Mouse (Mus musculus): ENCODE results near the gene Mfap2.

GRCm38 (mm10) chr4:140992215-140992614 is 18.0 kb upstream of the Mfap2 start:
- TF ChIP-seq POLR2A (IDR thresholded peaks at IDR 0.05; ENCODE audit: borderline replicate concordance, low read depth, low read length): no peak
- TF ChIP-seq CTCF (IDR thresholded peaks at IDR 0.05; ENCODE audit: low read depth, low read length): no peak
